Mouse (Mus musculus) cerebellum, adult 9-10 months (tissue): Measurements from ENCODE around the gene Olfr1383.
"Not testable (repeated sequence)": the region's sequence is repeated elsewhere in the genome, so short reads cannot be mapped to it uniquely, and the experiment has no call there.

Source experiments
- DNase-seq: peaks from one replicate; pipeline ENCODE4 v3.0.0; 2022

Gene Olfr1383

GRCm38 (mm10) chr11:49519348-49519747, at the start of gene Olfr1383:
Gene Olfr1383, plus strand, starts transcription at chr11:49519648.
- no peak for DNase-seq

- DNase-seq = no peak
Observed at GRCm38 (mm10) chr11:49485973-49486372, 33.5 kb upstream of the Olfr1383 start.

GRCm38 (mm10) chr11:49488770-49489169, 30.7 kb upstream of the Olfr1383 start, which contains the start of gene Olfr1385:
Gene Olfr1385, plus strand, starts transcription at chr11:49489070.
- not testable (repeated sequence) for DNase-seq

- no peak for DNase-seq
Observed at GRCm38 (mm10) chr11:49518086-49518485, 1.4 kb upstream of the Olfr1383 start.

- DNase-seq = no peak
Observed at GRCm38 (mm10) chr11:49527947-49528346, 8.5 kb downstream of the Olfr1383 start, which contains the start of gene Olfr1382. Gene Olfr1382, plus strand, starts transcription at chr11:49528247.

GRCm38 (mm10) chr11:49532761-49533160, 13.3 kb downstream of the Olfr1383 start:
- no peak for DNase-seq

- peak; percentile 2 for DNase-seq
Observed at GRCm38 (mm10) chr11:49536631-49537030, 17.2 kb downstream of the Olfr1383 start.

GRCm38 (mm10) chr11:49543149-49543548, 23.7 kb downstream of the Olfr1383 start, which contains the start of gene Olfr1381:
Gene Olfr1381, plus strand, starts transcription at chr11:49543449.
- not testable (repeated sequence) for DNase-seq

- not testable (repeated sequence) for DNase-seq
Observed at GRCm38 (mm10) chr11:49554033-49554432, 34.6 kb downstream of the Olfr1383 start.

- DNase-seq = not testable (repeated sequence)
Observed at GRCm38 (mm10) chr11:49556578-49556977, 37.1 kb downstream of the Olfr1383 start, which contains the start of gene Olfr1380. Gene Olfr1380, plus strand, starts transcription at chr11:49556878.

GRCm38 (mm10) chr11:49575054-49575453, 55.6 kb downstream of the Olfr1383 start:
- not testable (repeated sequence) for DNase-seq
